Mouse (Mus musculus): Measurements from ENCODE around the gene Gimap1. TPM values are rescaled to one million over a fixed set of nuclear protein-coding genes. Genes with fewer than 3 reads are reported as not detected.

Gimap1 gene
- polyA plus RNA-seq, 1 experiment from 2014 or later = 5.0 TPM

- Histone ChIP-seq H3K4me3 (no peak within 1 kb of the TSS), H3K36me3 (no peaks in the 10 kb centered on the region), H3K27me3 (ENCODE audit: insufficient read depth, poor library complexity, severe bottlenecking) (no peaks in the 10 kb centered on the region), H3K27ac (no peak within 1 kb of the TSS), H3K4me1 (replicated peaks) (no peaks in the 10 kb centered on the region; the same call in 1 of the 2 replicates), H3K9me3 (no peaks in the 10 kb centered on the region)
- 54% methylated on average over 2 of the region's 2 CpGs for WGBS
- no peak for DNase-seq (ENCODE audit: low spot score)
Observed at GRCm38 (mm10) chr6:48718455-48718854, 20.4 kb upstream of the Gimap1 start, which contains the start of the genes Gm28053 and Gimap7. Gm28053 (plus strand) TSS chr6:48718607. Gimap7 (plus strand) TSS chr6:48718621.

GRCm38 (mm10) chr6:48720326-48720725, 18.5 kb upstream of the Gimap1 start:
- DNase-seq (ENCODE audit: low spot score) = no peak
- Histone ChIP-seq H3K27ac (no peak overlapping the region), H3K9me3 (no peaks in the 10 kb centered on the region), H3K27me3 (ENCODE audit: insufficient read depth, poor library complexity, severe bottlenecking) (no peaks in the 10 kb centered on the region), H3K36me3 (no peaks in the 10 kb centered on the region), H3K4me1 (replicated peaks) (peaks cover 2% of the 10 kb centered on the region), H3K4me3 (no peak overlapping the region)
- 87% methylated on average over 4 of the region's 4 CpGs for WGBS

GRCm38 (mm10) chr6:48723468-48723867, 15.4 kb upstream of the Gimap1 start:
- H3K4me1 ChIP-seq (replicated peaks) = peaks cover 9% of the 10 kb centered on the region
- 85% methylated on average over 8 of the region's 8 CpGs for WGBS
- H3K36me3 ChIP-seq = no peaks in the 10 kb centered on the region
- no peaks in the 10 kb centered on the region for H3K9me3 ChIP-seq
- H3K4me3 ChIP-seq = no peak overlapping the region
- DNase-seq (ENCODE audit: low spot score) = no peak
- H3K27ac ChIP-seq = no peak overlapping the region
- no peaks in the 10 kb centered on the region for H3K27me3 ChIP-seq (ENCODE audit: insufficient read depth, poor library complexity, severe bottlenecking)

GRCm38 (mm10) chr6:48725476-48725875, 13.4 kb upstream of the Gimap1 start:
- no peak for DNase-seq (ENCODE audit: low spot score)
- Histone ChIP-seq H3K4me1 (replicated peaks) (peaks cover 9% of the 10 kb centered on the region; the same call in 1 of the 2 replicates), H3K4me3 (no peak overlapping the region), H3K9me3 (no peaks in the 10 kb centered on the region), H3K36me3 (no peaks in the 10 kb centered on the region), H3K27me3 (ENCODE audit: insufficient read depth, poor library complexity, severe bottlenecking) (no peaks in the 10 kb centered on the region), H3K27ac (no peak overlapping the region)
- WGBS = 0% methylated on average over 1 of the region's 1 CpGs

- Histone ChIP-seq H3K4me1 (replicated peaks) (peaks cover 9% of the 10 kb centered on the region; the same call in 1 of the 2 replicates), H3K27me3 (ENCODE audit: insufficient read depth, poor library complexity, severe bottlenecking) (no peaks in the 10 kb centered on the region), H3K36me3 (no peaks in the 10 kb centered on the region), H3K9me3 (no peaks in the 10 kb centered on the region), H3K4me3 (no peak overlapping the region), H3K27ac (no peak overlapping the region)
- no peak for DNase-seq (ENCODE audit: low spot score)
- 90% methylated on average over 5 of the region's 5 CpGs for WGBS
Observed at GRCm38 (mm10) chr6:48727761-48728160, 11.1 kb upstream of the Gimap1 start.

GRCm38 (mm10) chr6:48732864-48733304, 6.0 kb upstream of the Gimap1 start:
- DNase-seq (ENCODE audit: low spot score) = no peak
- Histone ChIP-seq H3K36me3 (no peaks in the 10 kb centered on the region), H3K4me1 (replicated peaks) (no peaks in the 10 kb centered on the region), H3K9me3 (no peaks in the 10 kb centered on the region), H3K27me3 (ENCODE audit: insufficient read depth, poor library complexity, severe bottlenecking) (no peaks in the 10 kb centered on the region), H3K27ac (no peak overlapping the region), H3K4me3 (no peak overlapping the region)
- 66% methylated on average over 8 of the region's 8 CpGs for WGBS

- no peaks in the 10 kb centered on the region for H3K36me3 ChIP-seq
- no peaks in the 10 kb centered on the region for H3K9me3 ChIP-seq
- DNase-seq (ENCODE audit: low spot score) = no peak
- H3K4me1 ChIP-seq (replicated peaks) = no peaks in the 10 kb centered on the region
- no peaks in the 10 kb centered on the region for H3K27me3 ChIP-seq (ENCODE audit: insufficient read depth, poor library complexity, severe bottlenecking)
- no peak overlapping the region for H3K4me3 ChIP-seq
- H3K27ac ChIP-seq = no peak overlapping the region
- WGBS = 86% methylated on average over 1 of the region's 1 CpGs
Observed at GRCm38 (mm10) chr6:48733660-48734059, 5.2 kb upstream of the Gimap1 start.

- H3K27ac ChIP-seq = no peak overlapping the region
- no peaks in the 10 kb centered on the region for H3K36me3 ChIP-seq
- no peak for DNase-seq (ENCODE audit: low spot score)
- peaks cover 19% of the 10 kb centered on the region for H3K27me3 ChIP-seq (ENCODE audit: insufficient read depth, poor library complexity, severe bottlenecking)
- 83% methylated on average over 2 of the region's 2 CpGs for WGBS
- H3K4me3 ChIP-seq = no peak overlapping the region
- H3K4me1 ChIP-seq (replicated peaks) = peaks cover 10% of the 10 kb centered on the region
- H3K9me3 ChIP-seq = no peaks in the 10 kb centered on the region
Observed at GRCm38 (mm10) chr6:48737053-48737452, 1.8 kb upstream of the Gimap1 start.

- DNase-seq (ENCODE audit: low spot score) = no peak
- H3K27me3 ChIP-seq (ENCODE audit: insufficient read depth, poor library complexity, severe bottlenecking) = peaks cover 25% of the 10 kb centered on the region
Observed at GRCm38 (mm10) chr6:48737688-48738087, 1.2 kb upstream of the Gimap1 start.

GRCm38 (mm10) chr6:48739780-48740055, 864 bp downstream of the Gimap1 start:
- no peak overlapping the region for H3K4me3 ChIP-seq

More at GRCm38 (mm10) chr6:48737688-48738087, 1.2 kb upstream of the Gimap1 start:
- H3K27ac ChIP-seq = no peak overlapping the region
- no peaks in the 10 kb centered on the region for H3K9me3 ChIP-seq
- WGBS = 92% methylated on average over 5 of the region's 5 CpGs
- peaks cover 16% of the 10 kb centered on the region for H3K4me1 ChIP-seq (replicated peaks)
- no peaks in the 10 kb centered on the region for H3K36me3 ChIP-seq
- no peak overlapping the region for H3K4me3 ChIP-seq

GRCm38 (mm10) chr6:48740501-48741169, 1.8 kb downstream of the Gimap1 start:
- H3K27me3 ChIP-seq (ENCODE audit: insufficient read depth, poor library complexity, severe bottlenecking) = peaks cover 47% of the 10 kb centered on the region
- no peak overlapping the region for H3K27ac ChIP-seq
- DNase-seq (ENCODE audit: low spot score) = no peak
- no peaks in the 10 kb centered on the region for H3K36me3 ChIP-seq
- WGBS = 77% methylated on average over 3 of the region's 3 CpGs
- peaks cover 23% of the 10 kb centered on the region for H3K4me1 ChIP-seq (replicated peaks)
- H3K4me3 ChIP-seq = no peak overlapping the region
- H3K9me3 ChIP-seq = no peaks in the 10 kb centered on the region

More at GRCm38 (mm10) chr6:48739780-48740055, 864 bp downstream of the Gimap1 start:
- Histone ChIP-seq H3K36me3 (no peaks in the 10 kb centered on the region), H3K9me3 (no peaks in the 10 kb centered on the region), H3K27me3 (ENCODE audit: insufficient read depth, poor library complexity, severe bottlenecking) (peaks cover 42% of the 10 kb centered on the region), H3K27ac (no peak overlapping the region), H3K4me1 (replicated peaks) (peaks cover 23% of the 10 kb centered on the region)
- whole genome bisulfite sequencing = 93% methylated on average over 3 of the region's 3 CpGs
- DNase-seq (ENCODE audit: low spot score) = no peak

GRCm38 (mm10) chr6:48741273-48741672, 2.4 kb downstream of the Gimap1 start:
- no peak overlapping the region for H3K27ac ChIP-seq
- no peaks in the 10 kb centered on the region for H3K9me3 ChIP-seq
- peaks cover 30% of the 10 kb centered on the region for H3K4me1 ChIP-seq (replicated peaks)
- 22% methylated on average over 3 of the region's 3 CpGs for WGBS
- no peak overlapping the region for H3K4me3 ChIP-seq
- H3K36me3 ChIP-seq = no peaks in the 10 kb centered on the region
- peaks cover 53% of the 10 kb centered on the region for H3K27me3 ChIP-seq (ENCODE audit: insufficient read depth, poor library complexity, severe bottlenecking)
- DNase-seq (ENCODE audit: low spot score) = no peak

- no peaks in the 10 kb centered on the region for H3K9me3 ChIP-seq
- WGBS = 36% methylated on average over 9 of the region's 9 CpGs
- DNase-seq (ENCODE audit: low spot score) = no peak
- H3K36me3 ChIP-seq = no peaks in the 10 kb centered on the region
- H3K27ac ChIP-seq = no peak overlapping the region
- peaks cover 53% of the 10 kb centered on the region for H3K27me3 ChIP-seq (ENCODE audit: insufficient read depth, poor library complexity, severe bottlenecking)
- peak overlapping the region; percentile 64; the same call in 1 of the 2 replicates for H3K4me3 ChIP-seq
- H3K4me1 ChIP-seq (replicated peaks) = peaks cover 30% of the 10 kb centered on the region
Observed at GRCm38 (mm10) chr6:48741711-48742206, 2.9 kb downstream of the Gimap1 start.

All from hindbrain, embryonic 10.5 days (tissue).